Mouse (Mus musculus) ZHBTc4 (cell line): ENCODE data around the gene Txlnb.
A peak's percentile ranks its signal among the peaks of the same experiment; 100 is the strongest.
"Not testable (repeated sequence)": the region's sequence is repeated elsewhere in the genome, so short reads cannot be mapped to it uniquely, and the experiment has no call there.

Source experiments
- DNase-seq: peaks from one replicate; pipeline ENCODE4 v3.0.0-alpha.2; 2011; ENCODE audit warnings: low read depth, low spot score

Gene Txlnb

GRCm38 (mm10) chr10:17795767-17796631 lies at the start of gene Txlnb:
Txlnb (plus strand) TSS chr10:17796226.
- peak; percentile 79 for DNase-seq

GRCm38 (mm10) chr10:17752478-17752877 lies 43.5 kb upstream of the Txlnb start:
- DNase-seq, result no peak

GRCm38 (mm10) chr10:17759772-17760171 lies 36.3 kb upstream of the Txlnb start:
- DNase-seq, result no peak

- DNase-seq, result peak; percentile 54
Observed at GRCm38 (mm10) chr10:17760750-17761613, 35.0 kb upstream of the Txlnb start.

GRCm38 (mm10) chr10:17761652-17762051 lies 34.4 kb upstream of the Txlnb start:
- no peak for DNase-seq

- DNase-seq, result no peak
Observed at GRCm38 (mm10) chr10:17762946-17763345, 33.1 kb upstream of the Txlnb start.

GRCm38 (mm10) chr10:17769856-17770255 lies 26.2 kb upstream of the Txlnb start:
- DNase-seq, result no peak

GRCm38 (mm10) chr10:17772364-17772763 lies 23.7 kb upstream of the Txlnb start:
- DNase-seq, result peak; percentile 17

GRCm38 (mm10) chr10:17774366-17774765 lies 21.7 kb upstream of the Txlnb start:
- DNase-seq, result no peak

GRCm38 (mm10) chr10:17775079-17775478 lies 20.9 kb upstream of the Txlnb start:
- no peak for DNase-seq

- not testable (repeated sequence) for DNase-seq
Observed at GRCm38 (mm10) chr10:17776684-17777083, 19.3 kb upstream of the Txlnb start.

GRCm38 (mm10) chr10:17786771-17787170 lies 9.3 kb upstream of the Txlnb start:
- no peak for DNase-seq

- DNase-seq, result no peak
Observed at GRCm38 (mm10) chr10:17787938-17788337, 8.1 kb upstream of the Txlnb start.

- no peak for DNase-seq
Observed at GRCm38 (mm10) chr10:17788347-17788746, 7.7 kb upstream of the Txlnb start.

GRCm38 (mm10) chr10:17793926-17794325 lies 2.1 kb upstream of the Txlnb start:
- no peak for DNase-seq

GRCm38 (mm10) chr10:17794443-17794842 lies 1.6 kb upstream of the Txlnb start:
- DNase-seq, result no peak

- DNase-seq, result no peak
Observed at GRCm38 (mm10) chr10:17795227-17795626, 799 bp upstream of the Txlnb start.

GRCm38 (mm10) chr10:17796846-17797631 lies 1.0 kb downstream of the Txlnb start:
- DNase-seq, result peak; percentile 21

- peak; percentile 55 for DNase-seq
Observed at GRCm38 (mm10) chr10:17797681-17798080, 1.7 kb downstream of the Txlnb start.

- DNase-seq, result no peak
Observed at GRCm38 (mm10) chr10:17801788-17802187, 5.8 kb downstream of the Txlnb start.

- peak; percentile 75 for DNase-seq
Observed at GRCm38 (mm10) chr10:17808526-17808925, 12.5 kb downstream of the Txlnb start.

- DNase-seq, result no peak
Observed at GRCm38 (mm10) chr10:17815052-17815451, 19.0 kb downstream of the Txlnb start.
